Mouse (Mus musculus) spleen, adult 2 months (tissue): ENCODE measurements around the gene Ect2l.

Source experiments
- CTCF ChIP-seq: fragments of 200-500 bp; IDR thresholded peaks from 2 replicates; pipeline ENCODE4 v1.5.1; 2011; ENCODE audit warnings: mild to moderate bottlenecking, inconsistent platforms; ENCODE audit not compliant: insufficient read depth, insufficient read length, insufficient replicate concordance; ENCODE audit errors: extremely low read depth
- POLR2A ChIP-seq: fragments of 200-500 bp; IDR thresholded peaks from 2 replicates; pipeline ENCODE4 v1.6.1; 2011; ENCODE audit warnings: low read depth, low read length, inconsistent platforms

DNA sequence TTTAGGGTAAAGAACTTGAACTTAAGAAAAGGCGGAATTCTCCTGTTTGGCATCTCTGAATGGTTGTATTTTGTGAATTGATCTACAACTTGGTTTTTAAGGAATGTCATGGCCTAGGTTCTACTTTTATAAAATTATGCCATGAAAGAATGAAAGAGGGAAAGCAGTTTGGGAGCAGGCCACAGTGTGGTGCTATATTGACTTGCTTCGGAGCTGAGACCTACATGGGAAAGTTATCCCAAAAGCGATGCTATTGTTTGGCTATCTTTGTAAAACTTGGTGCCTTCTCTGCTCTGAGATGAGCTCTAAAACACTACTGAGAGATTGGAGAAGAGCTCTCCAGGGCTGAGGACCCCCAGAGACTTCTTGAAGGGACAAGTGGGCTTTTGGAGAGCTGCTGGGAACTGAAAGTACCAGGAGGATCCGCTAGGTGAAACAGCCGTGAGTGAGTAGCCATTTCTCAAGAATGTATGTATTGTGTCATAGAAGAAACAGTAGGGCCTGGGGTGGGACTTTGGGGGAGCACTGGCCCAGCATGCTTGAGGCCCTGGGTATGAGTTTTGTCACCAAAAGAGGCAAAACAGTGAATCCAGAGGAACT, 25.7 kb upstream of the Ect2l start:
- no peak for TF ChIP-seq CTCF
- TF ChIP-seq POLR2A, result no peak
